Mouse (Mus musculus) kidney, embryonic 14.5 days (tissue): ENCODE measurements around the gene Shank3. TPM values are rescaled to one million over a fixed set of nuclear protein-coding genes. Genes with fewer than 3 reads are reported as not detected.

Experiments
- ATAC-seq: fragments of 200-750 bp; cut with Nextera tagmentation; 2 replicates; pipeline ENCODE4 v1.8.0; 2017; ENCODE audit warnings: moderate number of reproducible peaks, mild to moderate bottlenecking, moderate TSS enrichment, moderate library complexity; ENCODE audit not compliant: low FRiP score, low TSS enrichment
- H3K27ac ChIP-seq: fragments of 300-500 bp; sonication (generic); 2 replicates; pipeline ENCODE4 v1.5.1; 2014; ENCODE audit warnings: low read depth, mild to moderate bottlenecking, low read length, moderate library complexity, mixed read lengths
- H3K27me3 ChIP-seq: fragments of 300-500 bp; sonication (generic); 2 replicates; pipeline ENCODE4 v1.6.1; 2014; ENCODE audit warnings: mild to moderate bottlenecking, low read length; ENCODE audit not compliant: control insufficient read depth, insufficient read depth
- H3K36me3 ChIP-seq: fragments of 300-500 bp; sonication (generic); 2 replicates; pipeline ENCODE4 v1.6.1; 2014; ENCODE audit warnings: low read length, mixed read lengths; ENCODE audit not compliant: control insufficient read depth, insufficient read depth
- H3K4me1 ChIP-seq: fragments of 300-500 bp; sonication (generic); 2 replicates; pipeline ENCODE4 v1.6.1; 2014; ENCODE audit warnings: low read length, mixed read lengths; ENCODE audit not compliant: control insufficient read depth, insufficient read depth
- H3K4me2 ChIP-seq: fragments of 300-500 bp; sonication (generic); replicated peaks from 2 replicates; pipeline ENCODE4 v1.6.1; 2014; ENCODE audit warnings: low read depth, mild to moderate bottlenecking, low read length
- H3K4me3 ChIP-seq: fragments of 300-500 bp; sonication (generic); 2 replicates; pipeline ENCODE4 v1.5.1; 2014; ENCODE audit warnings: mild to moderate bottlenecking, low read length
- H3K9ac ChIP-seq: fragments of 300-500 bp; sonication (generic); 2 replicates; pipeline ENCODE4 v1.6.1; 2014; ENCODE audit warnings: low read depth, mild to moderate bottlenecking, low read length, moderate library complexity
- H3K9me3 ChIP-seq: fragments of 300-500 bp; sonication (generic); 2 replicates; pipeline ENCODE4 v1.6.1; 2016; ENCODE audit warnings: low read length; ENCODE audit not compliant: control insufficient read depth
- WGBS: fragments of 180-500 bp; shearing (Covaris S2); extraction: QIAGEN DNeasy Blood & Tissue Kit; methylation state at CpG from one replicate; pipeline ENCODE4 v1.1.7; 2014; 5-methylcytosine and 5-hydroxymethylcytosine counted together
- polyA plus RNA-seq: library from polyadenylated mRNA; unstranded; fragments of >200 nt; fragmentation: Nextera tagmentation; extraction: Ambion mirVana; gene quantifications from 2 replicates; pipeline ENCODE4 v1.2.1, GENCODE M21; 2014

Shank3 gene
- polyA plus RNA-seq, 1 experiment from 2014 or later, result 2.5 TPM

DNA sequence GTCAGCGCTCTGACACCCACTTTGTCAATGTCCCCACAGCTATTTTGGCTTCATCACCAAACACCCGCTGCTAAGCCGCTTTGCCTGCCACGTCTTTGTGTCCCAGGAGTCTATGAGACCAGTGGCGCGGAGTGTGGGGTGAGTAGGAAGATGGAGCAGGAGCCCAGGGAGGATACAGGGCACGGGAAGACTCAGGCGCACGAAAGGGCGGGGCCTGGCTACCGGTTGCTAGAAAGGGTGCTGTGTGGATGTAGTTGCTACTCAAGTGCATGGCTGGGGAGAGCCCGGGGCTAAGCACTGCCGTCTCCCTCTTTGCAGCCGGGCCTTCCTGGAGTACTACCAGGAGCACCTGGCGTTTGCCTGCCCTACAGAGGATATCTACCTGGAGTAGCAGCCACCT, 38.1 kb upstream of the Shank3 start:
- H3K27me3 ChIP-seq, result no peaks in the 10 kb centered on the region
- H3K4me3 ChIP-seq, result no peak overlapping the region
- 87% methylated on average over 15 of the region's 15 CpGs for WGBS
- H3K36me3 ChIP-seq, result no peaks in the 10 kb centered on the region
- ATAC-seq, result no peak
- no peaks in the 10 kb centered on the region for H3K4me1 ChIP-seq
- H3K9ac ChIP-seq, result no peak overlapping the region
- H3K4me2 ChIP-seq, result no peak overlapping the region
- H3K27ac ChIP-seq, result no peak overlapping the region
- H3K9me3 ChIP-seq, result no peaks in the 10 kb centered on the region

DNA sequence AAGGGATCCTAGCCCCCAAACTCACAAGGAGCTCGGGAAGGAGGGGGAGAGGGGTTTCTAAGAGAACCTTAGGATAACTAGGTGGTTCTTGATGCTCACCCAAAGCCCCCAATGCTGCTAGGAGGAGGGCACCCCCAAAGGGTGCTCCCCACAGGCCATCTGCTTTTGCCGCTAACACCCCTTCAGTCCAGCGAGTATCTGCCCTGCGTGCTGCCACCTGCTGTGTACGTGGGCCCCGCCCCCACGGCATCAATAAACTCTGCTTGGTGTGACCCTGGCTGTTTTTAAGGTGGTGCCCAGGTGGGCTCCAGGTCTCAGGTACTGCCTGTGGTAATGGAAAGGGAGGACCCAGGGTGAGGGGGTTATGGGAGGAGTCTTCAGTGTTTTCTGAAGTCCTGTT, 37.2 kb upstream of the Shank3 start:
- WGBS, result 80% methylated on average over 7 of the region's 7 CpGs
- Histone ChIP-seq H3K4me1 (no peaks in the 10 kb centered on the region), H3K4me3 (no peak overlapping the region), H3K9me3 (no peaks in the 10 kb centered on the region), H3K9ac (no peak overlapping the region), H3K4me2 (no peak overlapping the region), H3K36me3 (no peaks in the 10 kb centered on the region), H3K27ac (no peak overlapping the region), H3K27me3 (no peaks in the 10 kb centered on the region)
- no peak for ATAC-seq

DNA sequence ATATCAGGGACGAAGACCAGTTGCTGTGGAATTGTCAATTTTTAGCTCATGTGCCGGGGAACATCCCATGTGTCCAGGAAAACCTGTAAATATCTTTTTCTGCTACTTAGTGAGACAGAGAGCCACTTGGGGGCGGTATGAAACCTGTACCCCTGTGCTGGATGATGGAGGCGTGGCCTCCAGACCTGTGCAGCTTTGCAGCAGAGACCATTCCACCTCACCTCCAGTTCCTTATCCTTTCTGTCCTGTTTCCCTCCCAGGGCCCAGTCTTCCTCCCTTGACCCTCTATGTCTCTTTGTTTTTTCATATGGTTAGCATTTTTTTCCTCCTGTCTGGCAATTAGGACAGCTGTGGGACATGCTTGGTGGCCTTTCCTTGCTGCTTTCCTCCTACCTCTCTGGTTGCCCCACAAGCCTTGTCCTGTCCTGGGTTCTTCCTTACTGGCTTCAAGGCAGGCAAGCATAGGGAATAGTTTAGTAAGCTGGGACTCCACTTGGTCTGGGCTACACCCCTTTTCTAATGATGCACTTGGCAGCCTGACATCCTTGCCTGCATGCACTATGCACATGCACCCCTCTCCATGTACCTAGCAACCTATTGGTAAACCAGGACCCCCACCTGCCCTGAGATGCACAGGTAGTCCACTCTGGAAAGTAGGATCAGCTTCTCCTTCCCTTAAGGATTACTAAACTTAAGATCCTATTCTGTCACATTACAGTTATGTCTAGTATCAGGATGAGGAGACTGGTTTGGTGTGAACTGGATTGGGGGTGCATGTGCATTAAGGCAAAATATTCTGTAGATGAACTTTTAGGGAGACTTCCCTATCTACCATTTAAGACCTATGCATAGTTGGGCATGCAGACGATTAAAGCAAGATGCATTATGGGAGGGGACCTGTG, 35.8 kb upstream of the Shank3 start:
- Histone ChIP-seq H3K36me3 (no peaks in the 10 kb centered on the region), H3K4me1 (no peaks in the 10 kb centered on the region), H3K9me3 (no peaks in the 10 kb centered on the region), H3K27me3 (no peaks in the 10 kb centered on the region), H3K27ac (no peak overlapping the region), H3K9ac (no peak overlapping the region), H3K4me3 (no peak overlapping the region), H3K4me2 (no peak overlapping the region)
- ATAC-seq, result no peak
- 64% methylated on average over 5 of the region's 5 CpGs for WGBS

DNA sequence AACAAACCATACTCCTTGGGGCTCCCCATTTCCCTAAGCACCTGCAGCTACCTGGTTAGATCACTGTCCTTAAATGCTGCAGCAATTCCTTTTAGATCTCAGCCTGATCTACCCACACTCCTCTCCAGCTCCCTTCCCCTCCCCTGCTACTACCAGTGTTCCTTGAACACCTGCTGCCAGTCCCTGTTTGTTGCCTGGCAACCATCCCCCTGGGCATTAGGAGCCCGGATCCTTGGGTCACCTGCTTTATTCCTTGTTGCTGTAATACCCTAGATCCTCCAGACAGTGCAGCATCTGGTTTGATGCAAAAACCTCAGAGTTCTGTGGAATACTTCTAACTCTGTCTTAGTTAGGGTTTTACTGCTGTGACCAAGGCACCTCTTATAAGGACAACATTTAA, 34.4 kb upstream of the Shank3 start:
- Histone ChIP-seq H3K4me2 (no peak overlapping the region), H3K4me1 (no peaks in the 10 kb centered on the region), H3K4me3 (no peak overlapping the region), H3K27me3 (no peaks in the 10 kb centered on the region), H3K36me3 (no peaks in the 10 kb centered on the region), H3K9me3 (no peaks in the 10 kb centered on the region), H3K27ac (no peak overlapping the region), H3K9ac (no peak overlapping the region)
- no peak for ATAC-seq
- 6% methylated on average over 1 of the region's 1 CpGs for WGBS

DNA sequence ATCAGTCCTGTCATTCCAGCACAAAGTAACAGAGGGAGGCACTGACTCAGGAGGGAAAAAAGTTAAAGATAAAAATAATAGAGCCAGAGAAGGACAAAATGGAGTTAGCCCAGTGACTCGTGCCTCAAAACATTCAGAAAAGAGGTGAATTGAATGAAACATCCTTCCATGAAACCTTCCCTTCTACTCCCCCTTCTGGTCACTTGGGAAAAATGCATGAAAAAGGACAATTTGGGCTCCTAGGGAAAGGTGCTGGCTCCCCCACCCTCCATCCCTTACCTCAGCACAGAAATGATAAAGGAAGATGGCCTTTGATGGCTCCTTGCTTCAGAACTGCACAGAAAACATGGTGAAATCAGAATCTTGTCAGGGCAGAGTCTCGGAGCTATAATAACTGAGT, 30.8 kb upstream of the Shank3 start:
- Histone ChIP-seq H3K36me3 (no peaks in the 10 kb centered on the region), H3K4me1 (no peaks in the 10 kb centered on the region), H3K27ac (no peak overlapping the region), H3K9ac (no peak overlapping the region), H3K4me2 (no peak overlapping the region), H3K4me3 (no peak overlapping the region), H3K9me3 (no peaks in the 10 kb centered on the region), H3K27me3 (no peaks in the 10 kb centered on the region)
- ATAC-seq, result no peak
- WGBS, result 44% methylated on average over 2 of the region's 2 CpGs

DNA sequence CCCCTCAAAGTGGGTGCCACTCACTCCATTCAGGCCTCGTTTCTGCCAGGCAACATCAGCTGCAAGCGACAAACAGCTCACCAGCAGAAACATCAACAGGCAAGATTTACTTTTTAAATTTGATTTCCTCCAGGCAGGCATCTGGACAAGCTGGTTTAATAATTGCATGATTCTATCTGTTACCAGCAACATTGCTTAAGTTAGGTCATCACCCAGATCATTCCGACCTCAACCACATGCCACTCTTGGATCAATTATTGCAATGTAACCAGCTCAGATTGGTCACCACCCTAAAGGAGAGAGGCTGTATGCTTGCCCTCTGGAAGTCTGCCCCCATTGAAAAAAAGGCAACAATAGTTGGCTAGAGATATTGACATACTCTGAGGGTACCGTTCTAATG, 27.9 kb upstream of the Shank3 start:
- Histone ChIP-seq H3K27me3 (no peaks in the 10 kb centered on the region), H3K36me3 (no peaks in the 10 kb centered on the region), H3K4me2 (no peak overlapping the region), H3K4me3 (no peak overlapping the region), H3K9me3 (no peaks in the 10 kb centered on the region), H3K4me1 (peaks cover 5% of the 10 kb centered on the region; the same call in 1 of the 2 replicates), H3K9ac (no peak overlapping the region), H3K27ac (no peak overlapping the region)
- WGBS, result 93% methylated on average over 4 of the region's 4 CpGs
- no peak for ATAC-seq

DNA sequence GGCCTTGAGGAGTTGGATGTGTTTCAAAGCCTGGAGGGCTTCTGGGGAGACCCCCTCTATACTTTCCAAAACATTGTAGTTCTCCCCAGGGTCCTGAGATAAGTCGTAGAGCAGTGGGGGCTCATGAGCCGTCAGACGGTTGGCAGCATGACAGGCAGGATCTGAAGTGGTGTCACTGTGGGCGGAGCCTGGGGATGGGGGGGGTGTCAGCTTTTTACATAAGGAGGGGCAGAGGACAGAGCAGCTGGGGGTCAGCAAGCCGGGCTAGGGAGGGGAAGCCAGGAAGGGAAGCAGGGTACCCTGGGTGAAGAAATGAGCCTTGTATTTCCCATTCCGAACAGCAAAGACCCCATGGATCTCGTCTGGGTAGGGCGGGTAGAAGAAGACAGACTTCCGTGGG, 26.1 kb upstream of the Shank3 start:
- H3K9me3 ChIP-seq, result no peaks in the 10 kb centered on the region
- peaks cover 5% of the 10 kb centered on the region; the same call in 1 of the 2 replicates for H3K4me1 ChIP-seq
- no peak overlapping the region for H3K27ac ChIP-seq
- no peak overlapping the region for H3K9ac ChIP-seq
- no peak overlapping the region for H3K4me3 ChIP-seq
- no peak overlapping the region for H3K4me2 ChIP-seq
- WGBS, result 86% methylated on average over 9 of the region's 9 CpGs
- H3K27me3 ChIP-seq, result no peaks in the 10 kb centered on the region
- no peak for ATAC-seq
- no peaks in the 10 kb centered on the region for H3K36me3 ChIP-seq

DNA sequence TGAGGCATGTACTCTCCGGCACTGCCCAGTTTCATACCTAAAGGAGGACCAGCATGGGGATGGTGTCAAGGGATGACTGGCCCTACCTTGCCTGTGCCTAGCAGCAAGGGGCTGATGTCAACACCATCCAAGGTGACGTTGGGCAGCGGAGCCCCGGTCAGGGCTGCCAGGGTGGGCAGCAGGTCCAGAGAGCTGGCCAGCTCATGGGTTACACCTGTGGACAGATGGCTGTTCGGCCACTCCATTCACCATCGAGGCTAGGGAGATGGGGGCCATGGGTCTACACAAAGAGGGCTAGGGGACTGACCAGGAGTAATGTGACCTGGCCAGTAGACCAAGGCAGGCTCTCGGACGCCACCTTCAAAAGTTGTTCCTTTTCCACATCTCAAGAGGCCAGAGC, 25.5 kb upstream of the Shank3 start:
- Histone ChIP-seq H3K36me3 (no peaks in the 10 kb centered on the region), H3K4me2 (no peak overlapping the region), H3K4me3 (no peak overlapping the region), H3K9me3 (no peaks in the 10 kb centered on the region), H3K9ac (no peak overlapping the region), H3K4me1 (peaks cover 5% of the 10 kb centered on the region; the same call in 1 of the 2 replicates), H3K27ac (no peak overlapping the region), H3K27me3 (no peaks in the 10 kb centered on the region)
- 96% methylated on average over 8 of the region's 8 CpGs for WGBS
- no peak for ATAC-seq

DNA sequence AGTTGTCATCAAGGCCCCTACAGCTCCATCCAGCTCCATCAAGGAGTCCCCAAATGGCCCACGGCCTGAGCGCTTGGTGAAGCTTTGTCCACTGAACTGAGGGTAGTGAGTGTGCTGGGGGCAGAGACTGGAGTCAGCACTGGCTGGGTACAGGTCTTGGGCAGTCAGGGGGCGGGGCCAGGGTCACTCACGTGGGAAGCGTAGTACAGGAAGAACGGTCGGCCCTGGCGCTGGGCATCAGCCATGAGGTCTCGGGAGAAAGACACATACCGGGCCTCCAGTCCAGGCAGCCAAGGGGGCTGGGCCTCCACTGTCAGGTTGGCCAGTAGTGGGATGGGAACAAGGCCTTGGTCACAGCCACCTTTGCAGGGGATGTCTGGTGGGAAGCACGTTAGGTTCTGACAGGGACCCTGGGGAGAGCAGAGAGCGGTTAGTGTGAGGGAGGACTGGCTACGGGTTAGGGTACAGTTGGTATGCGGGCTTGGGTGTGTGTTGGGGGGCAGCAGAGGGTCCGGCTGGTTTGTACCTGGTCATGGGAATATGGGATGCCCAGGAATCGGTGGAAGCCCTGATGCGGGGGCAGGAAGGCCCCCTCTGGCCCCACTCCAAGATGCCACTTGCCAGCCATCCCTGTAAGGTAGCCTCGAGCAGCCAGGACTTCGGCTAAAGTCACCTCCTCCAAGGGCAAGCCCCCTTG, 24.7 kb upstream of the Shank3 start:
- 89% methylated on average over 19 of the region's 19 CpGs for WGBS
- Histone ChIP-seq H3K9me3 (no peaks in the 10 kb centered on the region), H3K4me2 (no peak overlapping the region), H3K9ac (no peak overlapping the region), H3K27ac (no peak overlapping the region), H3K4me3 (no peak overlapping the region), H3K4me1 (peaks cover 5% of the 10 kb centered on the region; the same call in 1 of the 2 replicates), H3K36me3 (no peaks in the 10 kb centered on the region), H3K27me3 (no peaks in the 10 kb centered on the region)
- no peak for ATAC-seq
